Mouse (Mus musculus) hindbrain, embryonic 15.5 days (tissue): ENCODE measurements around the gene Ttll5. TPM values are rescaled to one million over a fixed set of nuclear protein-coding genes. Genes with fewer than 3 reads are reported as not detected.
A peak's percentile ranks its signal among the peaks of the same experiment; 100 is the strongest.

Experiments
- ATAC-seq: fragments of 200-750 bp; cut with Nextera tagmentation; 2 replicates; pipeline ENCODE4 v1.8.0; 2017; ENCODE audit warnings: low read depth, moderate number of reproducible peaks, moderate TSS enrichment; ENCODE audit not compliant: low FRiP score
- H3K27ac ChIP-seq: fragments of 300-500 bp; sonication (generic); replicated peaks from 2 replicates; pipeline ENCODE4 v1.5.1; 2015; ENCODE audit warnings: mild to moderate bottlenecking, inconsistent platforms
- H3K27me3 ChIP-seq: fragments of 300-500 bp; sonication (generic); 2 replicates; pipeline ENCODE4 v1.6.1; 2015; ENCODE audit warnings: control low read depth, inconsistent platforms
- H3K36me3 ChIP-seq: fragments of 300-500 bp; sonication (generic); 2 replicates; pipeline ENCODE4 v1.6.1; 2015; ENCODE audit warnings: control low read depth, inconsistent platforms
- H3K4me1 ChIP-seq: fragments of 300-500 bp; sonication (generic); replicated peaks from 2 replicates; pipeline ENCODE4 v1.6.1; 2015; ENCODE audit warnings: control low read depth, inconsistent platforms
- H3K4me2 ChIP-seq: fragments of 300-500 bp; sonication (generic); 2 replicates; pipeline ENCODE4 v1.6.1; 2015; ENCODE audit warnings: moderate library complexity, mild to moderate bottlenecking, inconsistent platforms
- H3K4me3 ChIP-seq: fragments of 300-500 bp; sonication (generic); 2 replicates; pipeline ENCODE4 v1.5.1; 2015; ENCODE audit warnings: mild to moderate bottlenecking, inconsistent platforms
- H3K9ac ChIP-seq: fragments of 300-500 bp; sonication (generic); 2 replicates; pipeline ENCODE4 v1.6.1; 2015; ENCODE audit warnings: inconsistent platforms
- H3K9me3 ChIP-seq: fragments of 300-500 bp; sonication (generic); 2 replicates; pipeline ENCODE4 v1.6.1; 2016; ENCODE audit warnings: control low read depth, inconsistent platforms
- WGBS: fragments of 180-500 bp; shearing (Covaris S2); methylation state at CpG from one replicate; pipeline ENCODE4 v1.1.7; 2015; 5-methylcytosine and 5-hydroxymethylcytosine counted together
- polyA plus RNA-seq: library from polyadenylated mRNA; unstranded; fragments of >200 nt; fragmentation: Nextera tagmentation; extraction: Ambion mirVana; gene quantifications from 2 replicates; pipeline ENCODE4 v1.2.1, GENCODE M21; 2015

Ttll5 gene
- polyA plus RNA-seq, 1 experiment from 2014 or later = 11.8 TPM

DNA sequence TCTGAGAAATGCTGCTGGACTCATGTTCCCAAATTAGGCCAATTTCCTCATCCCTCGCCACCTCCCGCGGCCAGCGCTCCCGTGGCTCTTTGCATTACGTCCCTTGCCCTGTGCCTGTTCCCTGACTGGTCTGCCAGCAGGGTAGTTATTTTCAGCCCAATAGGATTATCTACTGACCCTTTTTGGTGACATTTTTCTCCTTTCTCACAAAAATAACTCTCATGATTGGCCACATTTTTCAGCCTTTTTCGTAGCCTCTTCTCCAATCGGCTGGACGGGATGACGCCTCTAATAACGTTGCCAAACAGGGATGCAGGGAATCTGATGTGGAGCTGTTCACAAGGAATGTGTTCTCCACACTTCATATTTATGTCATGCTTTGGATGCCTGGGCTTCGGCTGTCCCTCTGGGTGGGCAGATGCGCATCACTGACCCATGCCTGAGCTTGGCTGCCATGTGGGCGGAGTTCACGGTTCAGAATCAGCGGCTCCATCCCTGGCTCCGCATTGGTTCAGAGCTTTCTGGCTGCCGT lies 267.2 kb downstream of the Ttll5 start:
- Histone ChIP-seq H3K4me1 (no peaks in the 10 kb centered on the region), H3K9me3 (no peaks in the 10 kb centered on the region), H3K4me2 (peak overlapping the region; percentile 13; the same call in 1 of the 2 replicates), H3K27ac (no peak overlapping the region), H3K9ac (no peak overlapping the region), H3K36me3 (0 out of 2 replicates have a peak, but pooled peaks cover 6% of the 10 kb centered on the region), H3K4me3 (no peak overlapping the region), H3K27me3 (no peaks in the 10 kb centered on the region)
- no peak for ATAC-seq
- WGBS = 51% methylated on average over 18 of the region's 18 CpGs

DNA sequence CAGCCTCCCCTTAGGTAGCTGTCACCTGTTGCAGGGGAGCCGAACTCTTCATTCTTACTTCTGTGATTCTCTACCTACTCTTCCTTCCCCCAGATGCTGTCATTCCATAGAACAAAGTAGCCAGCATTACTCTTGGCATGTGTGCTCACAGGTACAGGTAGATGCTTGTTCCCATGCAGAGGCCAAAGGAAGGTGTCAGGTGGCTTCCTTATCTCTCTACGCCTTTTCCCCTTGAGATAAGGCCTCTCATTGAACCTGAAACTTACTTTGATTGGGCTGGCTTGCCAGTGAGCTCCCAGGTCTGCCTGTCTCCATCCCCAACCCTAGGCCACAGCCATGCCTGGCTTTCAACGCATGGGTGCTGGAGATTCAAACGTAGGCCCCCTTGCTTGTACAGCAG lies 269.6 kb downstream of the Ttll5 start:
- no peak overlapping the region for H3K4me3 ChIP-seq
- H3K4me2 ChIP-seq = no peak overlapping the region
- no peak overlapping the region for H3K9ac ChIP-seq
- WGBS = 94% methylated on average over 4 of the region's 4 CpGs
- no peaks in the 10 kb centered on the region for H3K9me3 ChIP-seq
- H3K36me3 ChIP-seq = 0 out of 2 replicates have a peak, but pooled peaks cover 3% of the 10 kb centered on the region
- no peak for ATAC-seq
- no peaks in the 10 kb centered on the region for H3K4me1 ChIP-seq
- no peaks in the 10 kb centered on the region for H3K27me3 ChIP-seq
- H3K27ac ChIP-seq = no peak overlapping the region

DNA sequence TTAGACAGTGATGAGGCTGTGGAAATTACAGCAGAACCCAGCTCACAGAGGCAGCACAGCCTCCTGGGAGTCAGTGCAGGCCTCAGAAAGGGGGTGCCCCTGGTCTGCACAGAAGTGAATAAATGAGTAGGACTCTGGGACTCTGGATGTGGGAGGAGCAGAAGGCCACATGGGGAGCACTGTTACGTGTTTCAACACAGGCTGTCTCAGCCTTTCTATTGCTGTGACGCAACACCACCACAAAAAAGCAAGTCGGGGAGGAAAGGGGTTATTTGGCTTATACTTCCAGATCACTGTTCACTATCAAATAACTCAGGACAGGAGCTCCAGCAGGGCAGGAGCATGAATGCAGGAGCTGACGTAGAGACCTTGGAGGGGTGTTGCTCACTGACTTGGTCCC lies 271.3 kb downstream of the Ttll5 start:
- Histone ChIP-seq H3K27ac (no peak overlapping the region), H3K36me3 (no peaks in the 10 kb centered on the region), H3K4me3 (no peak overlapping the region), H3K27me3 (no peaks in the 10 kb centered on the region), H3K4me1 (no peaks in the 10 kb centered on the region), H3K4me2 (no peak overlapping the region), H3K9me3 (no peaks in the 10 kb centered on the region), H3K9ac (no peak overlapping the region)
- 90% methylated on average over 4 of the region's 4 CpGs for WGBS
- ATAC-seq = no peak

DNA sequence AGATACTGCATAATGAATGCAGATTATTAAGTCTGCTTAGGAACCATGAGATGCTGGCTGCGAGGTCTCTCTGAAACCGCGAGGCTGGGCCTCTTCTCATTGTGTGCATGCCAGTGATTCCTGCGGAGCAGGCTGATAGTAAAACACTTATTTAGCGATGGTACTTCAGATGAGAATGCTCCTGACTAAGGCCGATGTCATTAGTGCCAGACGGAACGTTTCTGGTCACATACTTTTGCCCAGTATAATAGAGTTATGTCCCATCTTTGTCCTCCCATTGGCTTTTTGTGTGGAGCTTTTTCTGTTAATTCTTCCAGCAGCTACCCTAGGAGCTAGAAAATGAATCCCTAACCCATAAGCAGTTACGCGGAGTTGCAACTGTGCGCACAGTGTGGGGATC lies 273.3 kb downstream of the Ttll5 start:
- H3K4me2 ChIP-seq = no peak overlapping the region
- no peaks in the 10 kb centered on the region for H3K36me3 ChIP-seq
- ATAC-seq = no peak
- 65% methylated on average over 11 of the region's 11 CpGs for WGBS
- H3K27ac ChIP-seq = no peak overlapping the region
- H3K9me3 ChIP-seq = no peaks in the 10 kb centered on the region
- H3K4me3 ChIP-seq = no peak overlapping the region
- H3K9ac ChIP-seq = no peak overlapping the region
- peaks cover under 1% of the 10 kb centered on the region; the same call in 1 of the 2 replicates for H3K4me1 ChIP-seq
- no peaks in the 10 kb centered on the region for H3K27me3 ChIP-seq

DNA sequence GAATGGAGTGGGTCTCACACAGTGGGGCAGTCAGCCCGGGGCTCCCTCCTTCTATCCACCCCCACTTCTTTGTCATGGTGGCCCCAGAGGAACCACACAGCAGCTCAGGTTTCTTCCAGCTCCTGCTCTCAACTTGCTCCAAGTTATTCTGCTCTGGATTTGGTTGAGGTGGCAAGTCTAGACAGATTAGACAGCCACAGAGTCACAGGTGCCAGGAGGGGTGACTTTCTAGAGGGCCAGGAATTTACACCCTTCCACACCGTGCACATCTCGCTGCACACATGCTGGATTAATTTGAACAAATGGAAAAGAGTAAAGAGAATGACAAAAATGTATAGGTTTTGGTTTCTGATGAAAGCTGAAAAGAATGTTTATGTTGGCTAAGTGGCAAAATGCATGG lies 276.3 kb downstream of the Ttll5 start:
- Histone ChIP-seq H3K27ac (no peak overlapping the region), H3K4me1 (peaks cover 15% of the 10 kb centered on the region), H3K4me3 (no peak overlapping the region), H3K4me2 (no peak overlapping the region), H3K9ac (no peak overlapping the region), H3K27me3 (no peaks in the 10 kb centered on the region), H3K9me3 (no peaks in the 10 kb centered on the region), H3K36me3 (no peaks in the 10 kb centered on the region)
- no peak for ATAC-seq
- 89% methylated on average over 3 of the region's 3 CpGs for WGBS

DNA sequence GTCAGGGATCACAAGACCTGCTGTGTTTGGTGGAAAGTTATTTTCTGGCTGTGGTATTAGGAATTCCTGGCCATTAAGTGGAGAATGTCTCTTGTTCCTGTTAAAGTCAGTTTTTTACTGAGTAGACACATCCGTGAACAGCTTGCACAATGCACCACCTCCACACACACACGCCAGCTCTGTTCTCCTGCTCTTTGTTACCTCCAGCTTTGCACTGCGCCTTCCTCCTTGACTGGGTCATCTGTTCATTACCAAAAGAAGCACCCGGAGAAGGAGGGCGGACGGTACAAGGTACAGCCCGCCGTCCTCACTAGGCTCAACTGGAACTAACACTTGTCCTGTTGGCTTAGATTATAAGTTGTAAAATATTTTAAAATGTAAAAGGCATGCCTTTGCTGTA lies 278.2 kb downstream of the Ttll5 start:
- Histone ChIP-seq H3K27ac (0 out of 2 replicates have a peak overlapping the region, but pooled peaks have one; percentile 31), H3K9me3 (no peaks in the 10 kb centered on the region), H3K4me1 (peaks cover 15% of the 10 kb centered on the region), H3K27me3 (no peaks in the 10 kb centered on the region), H3K9ac (no peak overlapping the region), H3K4me3 (no peak overlapping the region), H3K36me3 (no peaks in the 10 kb centered on the region), H3K4me2 (no peak overlapping the region)
- ATAC-seq = no peak
- WGBS = 70% methylated on average over 8 of the region's 8 CpGs

DNA sequence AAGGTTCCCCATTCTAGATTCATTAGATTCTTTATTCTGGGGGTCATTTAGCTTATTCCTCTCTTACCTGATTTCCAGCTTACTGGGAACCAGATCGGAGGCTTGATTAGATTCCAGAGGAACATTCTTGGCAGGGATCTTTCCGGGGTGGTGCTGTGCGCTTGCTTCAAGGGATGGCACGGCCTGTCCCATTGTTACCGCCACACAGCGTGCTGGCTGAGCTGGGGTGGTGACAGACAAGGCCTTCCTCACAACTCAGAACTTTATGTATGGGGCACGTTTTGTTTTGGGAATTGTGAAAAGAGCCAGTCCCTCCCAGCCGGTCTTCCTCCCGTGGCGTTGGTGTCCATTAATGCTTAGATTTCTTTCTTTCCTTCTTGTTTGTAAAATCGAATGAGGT lies 278.9 kb downstream of the Ttll5 start:
- Histone ChIP-seq H3K4me1 (peaks cover 15% of the 10 kb centered on the region), H3K4me3 (no peak overlapping the region), H3K27ac (peak overlapping the region; percentile 44; the same call in 1 of the 2 replicates), H3K36me3 (no peaks in the 10 kb centered on the region), H3K4me2 (no peak overlapping the region), H3K9me3 (no peaks in the 10 kb centered on the region), H3K9ac (no peak overlapping the region), H3K27me3 (no peaks in the 10 kb centered on the region)
- WGBS = 23% methylated on average over 11 of the region's 11 CpGs
- ATAC-seq = no peak

DNA sequence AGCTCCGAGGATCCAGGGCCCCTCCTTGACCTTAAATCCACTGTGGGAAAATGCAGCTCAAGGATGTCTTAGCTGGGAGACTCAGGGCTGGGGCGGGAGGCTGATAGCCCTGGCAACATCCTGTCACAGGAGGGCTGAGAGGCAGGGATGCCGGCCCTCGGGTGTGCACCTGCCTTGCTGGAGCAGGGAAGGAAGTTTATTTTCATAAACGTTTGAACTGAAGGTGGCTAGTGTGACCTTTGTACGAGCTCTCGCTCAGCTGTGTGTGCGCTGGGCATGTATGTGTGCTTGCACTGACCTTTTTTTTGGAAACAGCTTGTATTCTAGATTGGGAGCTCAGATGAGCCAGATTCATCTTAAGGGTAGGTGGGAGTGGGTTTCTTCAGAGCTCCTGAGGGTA lies 279.4 kb downstream of the Ttll5 start:
- Histone ChIP-seq H3K9ac (no peak overlapping the region), H3K4me3 (no peak overlapping the region), H3K9me3 (no peaks in the 10 kb centered on the region), H3K4me1 (peaks cover 15% of the 10 kb centered on the region), H3K27me3 (no peaks in the 10 kb centered on the region), H3K27ac (0 out of 2 replicates have a peak overlapping the region, but pooled peaks have one; percentile 44), H3K4me2 (no peak overlapping the region), H3K36me3 (no peaks in the 10 kb centered on the region)
- WGBS = 44% methylated on average over 8 of the region's 8 CpGs
- ATAC-seq = no peak

DNA sequence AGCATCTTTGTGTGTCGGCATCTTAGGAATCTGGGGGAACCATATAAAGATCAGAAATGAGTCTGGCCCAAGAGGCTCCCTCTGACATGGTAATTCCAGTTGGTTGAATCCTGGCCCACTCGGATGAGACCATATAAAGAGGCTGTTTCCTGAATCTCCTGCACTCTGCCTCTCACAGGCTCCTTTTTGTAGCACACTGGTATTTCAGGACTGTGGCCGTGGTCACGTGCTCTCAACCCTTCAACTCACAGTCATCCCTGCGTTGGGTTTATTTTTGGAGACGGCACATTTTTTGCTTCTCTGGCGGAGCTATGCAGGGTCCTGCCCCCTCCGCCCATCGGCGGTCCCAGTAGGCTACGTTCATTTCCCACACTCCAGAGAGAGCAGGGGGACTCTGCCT lies 279.8 kb downstream of the Ttll5 start:
- Histone ChIP-seq H3K27ac (no peak overlapping the region), H3K4me1 (peaks cover 15% of the 10 kb centered on the region), H3K36me3 (no peaks in the 10 kb centered on the region), H3K27me3 (no peaks in the 10 kb centered on the region), H3K9ac (no peak overlapping the region), H3K9me3 (no peaks in the 10 kb centered on the region), H3K4me2 (no peak overlapping the region), H3K4me3 (no peak overlapping the region)
- no peak for ATAC-seq
- 77% methylated on average over 11 of the region's 11 CpGs for WGBS

DNA sequence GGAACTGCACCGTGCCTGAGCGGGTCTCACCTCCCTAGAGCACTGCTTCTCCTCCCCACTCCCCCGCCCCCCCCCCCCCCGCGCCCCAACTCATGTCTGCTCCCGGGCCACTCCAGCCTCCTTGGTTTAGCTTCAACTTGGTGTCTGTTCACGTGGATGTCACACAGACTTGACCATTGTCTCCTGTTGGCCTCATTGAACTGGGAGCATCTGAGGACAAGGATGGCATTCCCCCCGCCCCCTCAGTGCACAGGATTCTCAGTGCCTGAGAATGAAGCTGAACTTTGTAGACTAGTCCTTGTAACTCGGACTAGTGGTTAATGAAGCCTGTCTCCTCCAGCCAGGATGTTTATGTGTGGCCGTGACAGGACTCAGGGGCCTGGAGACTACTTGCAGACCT lies 281.1 kb downstream of the Ttll5 start:
- Histone ChIP-seq H3K27me3 (no peaks in the 10 kb centered on the region), H3K9ac (no peak overlapping the region), H3K36me3 (no peaks in the 10 kb centered on the region), H3K4me1 (peaks cover 15% of the 10 kb centered on the region), H3K4me2 (no peak overlapping the region), H3K27ac (no peak overlapping the region), H3K4me3 (no peak overlapping the region), H3K9me3 (no peaks in the 10 kb centered on the region)
- ATAC-seq = no peak
- 68% methylated on average over 7 of the region's 10 CpGs for WGBS

DNA sequence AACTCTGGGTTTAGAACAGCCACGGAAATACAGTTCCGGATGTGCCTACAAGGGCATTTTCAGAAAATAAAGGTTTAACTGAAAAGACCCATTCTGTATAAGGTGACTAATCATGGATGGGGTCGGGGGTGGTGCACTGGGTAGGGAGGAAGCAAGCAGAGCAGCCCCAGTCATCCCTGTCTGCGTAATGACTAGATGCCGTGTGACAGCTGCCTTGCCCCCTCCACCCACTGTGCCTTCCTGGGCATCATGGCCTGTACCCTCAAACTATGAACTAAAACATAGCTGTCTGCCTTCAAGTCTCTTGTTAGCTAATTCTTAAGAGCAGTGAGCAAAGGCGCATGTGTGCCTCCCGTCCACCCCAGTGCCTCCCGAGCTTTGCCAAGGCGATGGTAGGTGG lies 281.6 kb downstream of the Ttll5 start:
- ATAC-seq = no peak
- peaks cover 15% of the 10 kb centered on the region for H3K4me1 ChIP-seq
- no peaks in the 10 kb centered on the region for H3K9me3 ChIP-seq
- WGBS = 94% methylated on average over 9 of the region's 9 CpGs
- no peaks in the 10 kb centered on the region for H3K36me3 ChIP-seq
- H3K4me3 ChIP-seq = no peak overlapping the region
- no peak overlapping the region for H3K4me2 ChIP-seq
- no peak overlapping the region for H3K9ac ChIP-seq
- no peaks in the 10 kb centered on the region for H3K27me3 ChIP-seq
- no peak overlapping the region for H3K27ac ChIP-seq

DNA sequence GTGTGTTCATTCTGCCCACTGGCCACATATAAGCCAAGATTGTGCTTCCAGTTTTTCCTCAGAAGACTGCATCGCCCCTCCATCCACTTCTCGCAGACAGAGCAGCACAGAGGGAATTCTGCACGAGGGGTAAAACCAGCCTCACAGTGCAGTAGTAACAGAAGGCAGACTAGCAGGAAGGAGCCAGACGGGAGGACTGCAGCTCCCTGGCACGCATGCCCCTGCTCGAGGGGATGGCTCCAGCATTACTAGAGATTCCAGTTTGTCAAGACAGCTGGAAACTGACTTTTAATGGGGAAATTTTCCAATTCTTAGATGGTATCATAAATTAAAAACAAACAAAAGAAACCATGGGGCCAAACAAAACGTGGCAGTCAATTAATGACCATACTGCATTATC lies 283.2 kb downstream of the Ttll5 start:
- 67% methylated on average over 7 of the region's 7 CpGs for WGBS
- Histone ChIP-seq H3K4me3 (no peak overlapping the region), H3K9me3 (no peaks in the 10 kb centered on the region), H3K4me1 (peaks cover 15% of the 10 kb centered on the region), H3K4me2 (no peak overlapping the region), H3K36me3 (no peaks in the 10 kb centered on the region), H3K27me3 (no peaks in the 10 kb centered on the region), H3K9ac (no peak overlapping the region), H3K27ac (no peak overlapping the region)
- no peak for ATAC-seq

DNA sequence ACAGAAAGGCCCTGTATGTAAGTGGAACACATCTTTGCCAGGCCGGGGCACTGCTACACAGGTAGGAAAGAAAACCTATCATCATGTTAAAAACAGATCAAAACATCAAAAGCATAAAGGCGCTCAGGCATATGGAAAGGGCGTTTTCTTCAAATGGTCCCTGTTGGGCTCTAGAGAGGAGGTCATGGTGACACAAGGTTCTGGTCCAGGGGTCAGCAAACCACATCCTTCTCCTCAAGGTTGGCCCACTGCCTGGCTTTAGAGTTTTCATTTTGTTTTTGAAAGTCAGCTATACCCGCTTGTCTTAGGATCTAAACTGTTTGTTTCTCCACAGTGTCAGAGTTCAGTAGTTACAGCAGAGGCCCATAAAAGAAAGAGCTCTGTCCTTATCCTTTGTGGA lies 285.1 kb downstream of the Ttll5 start:
- 87% methylated on average over 4 of the region's 4 CpGs for WGBS
- Histone ChIP-seq H3K4me1 (no peaks in the 10 kb centered on the region), H3K9me3 (no peaks in the 10 kb centered on the region), H3K27me3 (no peaks in the 10 kb centered on the region), H3K27ac (no peak overlapping the region), H3K9ac (no peak overlapping the region), H3K4me3 (no peak overlapping the region), H3K36me3 (no peaks in the 10 kb centered on the region), H3K4me2 (no peak overlapping the region)
- no peak for ATAC-seq
